Mouse (Mus musculus): ENCODE measurements at regions not wholly inside any gene's neighbourhood (a gene's known extent, or its start where the extent isn't known, plus 50 kb on each side); places are given as distances from the start of the nearest gene placed in this dataset.

DNA sequence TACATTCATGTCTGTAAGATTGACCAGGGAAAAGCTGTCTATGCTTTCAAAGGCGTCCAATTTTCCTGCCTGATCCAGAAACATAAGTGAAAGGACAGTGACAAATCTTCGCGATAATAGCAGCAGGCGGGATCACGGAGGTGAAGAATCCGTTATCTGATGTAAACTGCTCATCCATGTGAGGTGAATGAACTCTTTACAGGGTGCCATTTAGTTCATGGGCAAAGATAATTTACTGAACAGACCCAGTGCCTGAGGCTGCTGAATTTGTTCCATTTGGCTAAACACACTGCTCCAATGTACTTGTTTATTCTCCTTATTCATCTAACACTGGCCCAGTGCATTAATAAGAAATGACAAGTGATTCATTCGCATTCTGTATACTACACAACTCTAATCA is 3534.3 kb upstream of the Lrrc6 start:
- no peaks in the 10 kb centered on the region for H3K9me3 ChIP-seq (ENCODE audit: control insufficient read depth, low read length)
- ATAC-seq (ENCODE audit: low read depth) (no peak), DNase-seq (ENCODE audit: low spot score) (peak; percentile 12)
- H3K9ac ChIP-seq (ENCODE audit: low read depth, low read length): no peak overlapping the region
- 82% methylated on average over 7 of the region's 7 CpGs for WGBS
- H3K4me1 ChIP-seq (ENCODE audit: control insufficient read depth, insufficient read depth, low read length): no peaks in the 10 kb centered on the region
- H3K27me3 ChIP-seq (replicated peaks; ENCODE audit: control insufficient read depth, insufficient read depth, low read length): no peaks in the 10 kb centered on the region
- H3K4me3 ChIP-seq (ENCODE audit: low read depth, low read length): no peak overlapping the region
- no peak overlapping the region for H3K27ac ChIP-seq (replicated peaks; ENCODE audit: low read depth, low read length)
- H3K4me2 ChIP-seq (ENCODE audit: low read depth, low read length): no peak overlapping the region
- no peaks in the 10 kb centered on the region for H3K36me3 ChIP-seq (ENCODE audit: control insufficient read depth, insufficient read depth, low read length)

DNA sequence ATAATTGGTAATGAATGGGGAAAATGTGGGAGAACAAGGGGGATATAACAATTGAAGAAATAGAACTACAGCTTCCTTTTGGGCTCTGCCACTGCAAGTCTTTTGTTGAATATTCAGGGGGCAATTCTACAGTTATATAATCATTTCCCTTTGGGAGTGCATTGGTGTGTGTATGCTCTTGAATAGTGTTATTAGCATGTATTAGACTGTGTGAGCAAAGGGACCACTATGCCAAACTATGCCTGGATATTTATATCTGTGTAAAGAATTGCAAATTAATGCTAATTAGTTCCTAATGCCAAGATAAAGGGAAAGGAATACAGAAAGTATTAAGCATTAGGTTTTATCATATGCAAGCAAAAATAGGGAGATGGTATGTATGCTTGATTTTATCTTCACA is 3528.8 kb upstream of the Lrrc6 start:
- H3K27ac ChIP-seq (replicated peaks; ENCODE audit: low read depth, low read length): no peak overlapping the region
- no peaks in the 10 kb centered on the region for H3K4me1 ChIP-seq (ENCODE audit: control insufficient read depth, insufficient read depth, low read length)
- no peak overlapping the region for H3K9ac ChIP-seq (ENCODE audit: low read depth, low read length)
- no peaks in the 10 kb centered on the region for H3K27me3 ChIP-seq (replicated peaks; ENCODE audit: control insufficient read depth, insufficient read depth, low read length)
- no peak for DNase-seq (ENCODE audit: low spot score)
- no peaks in the 10 kb centered on the region for H3K36me3 ChIP-seq (ENCODE audit: control insufficient read depth, insufficient read depth, low read length)
- H3K9me3 ChIP-seq (ENCODE audit: control insufficient read depth, low read length): no peaks in the 10 kb centered on the region
- ATAC-seq (ENCODE audit: low read depth): no peak
- no peak overlapping the region for H3K4me2 ChIP-seq (ENCODE audit: low read depth, low read length)
- H3K4me3 ChIP-seq (ENCODE audit: low read depth, low read length): no peak overlapping the region

DNA sequence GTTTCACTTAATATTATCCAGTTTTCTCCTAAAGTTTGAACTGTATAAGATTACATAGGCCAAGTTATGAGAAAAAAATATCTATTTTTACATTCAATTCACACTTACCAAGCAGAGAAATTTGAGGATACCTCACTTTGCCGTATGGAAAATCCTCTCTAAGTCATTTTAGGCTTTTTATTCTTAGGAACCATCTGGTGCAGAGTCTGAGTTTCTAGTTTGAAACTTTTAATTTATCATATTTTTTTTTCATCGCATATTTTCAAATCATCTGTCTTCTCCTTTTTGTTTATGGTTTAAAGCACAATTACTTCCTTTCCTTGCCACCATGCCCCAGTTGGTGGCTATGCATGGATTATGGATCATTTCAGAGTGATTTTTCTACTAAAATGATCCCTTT is 3512.1 kb upstream of the Lrrc6 start:
- WGBS: 83% methylated on average over 2 of the region's 2 CpGs
- Histone ChIP-seq H3K27ac (replicated peaks; ENCODE audit: low read depth, low read length) (no peak overlapping the region), H3K27me3 (replicated peaks; ENCODE audit: control insufficient read depth, insufficient read depth, low read length) (no peaks in the 10 kb centered on the region), H3K4me3 (ENCODE audit: low read depth, low read length) (no peak overlapping the region), H3K9ac (ENCODE audit: low read depth, low read length) (no peak overlapping the region), H3K36me3 (ENCODE audit: control insufficient read depth, insufficient read depth, low read length) (no peaks in the 10 kb centered on the region), H3K9me3 (ENCODE audit: control insufficient read depth, low read length) (no peaks in the 10 kb centered on the region), H3K4me2 (ENCODE audit: low read depth, low read length) (no peak overlapping the region), H3K4me1 (ENCODE audit: control insufficient read depth, insufficient read depth, low read length) (no peaks in the 10 kb centered on the region)
- ATAC-seq (ENCODE audit: low read depth) (no peak), DNase-seq (ENCODE audit: low spot score) (no peak)

Measured in embryonic facial prominence, embryonic 14.5 days (tissue).